Mouse (Mus musculus) limb, embryonic 11.5 days (tissue): ENCODE measurements at regions not wholly inside any gene's neighbourhood (a gene's known extent, or its start where the extent isn't known, plus 50 kb on each side); places are given as distances from the start of the nearest gene placed in this dataset.

Experiments used
- ATAC-seq: fragments of 200-750 bp; cut with Nextera tagmentation; 2 replicates; pipeline ENCODE4 v1.8.0; 2017; ENCODE audit warnings: low read depth; ENCODE audit not compliant: insufficient number of reproducible peaks, low FRiP score, low TSS enrichment
- DNase-seq: peaks from one replicate; pipeline ENCODE4 v3.0.0-alpha.2; 2015; ENCODE audit warnings: low spot score
- H3K27ac ChIP-seq: fragments of 300-500 bp; sonication (generic); replicated peaks from 2 replicates; pipeline ENCODE4 v1.5.1; 2014; ENCODE audit warnings: low read depth, mild to moderate bottlenecking, low read length
- H3K27me3 ChIP-seq: fragments of 300-500 bp; sonication (generic); 2 replicates; pipeline ENCODE4 v1.6.1; 2014; ENCODE audit warnings: mild to moderate bottlenecking, low read length, mixed read lengths; ENCODE audit not compliant: control insufficient read depth, insufficient read depth
- H3K36me3 ChIP-seq: fragments of 300-500 bp; sonication (generic); 2 replicates; pipeline ENCODE4 v1.6.1; 2014; ENCODE audit warnings: mild to moderate bottlenecking, low read length, moderate library complexity, mixed read lengths; ENCODE audit not compliant: control insufficient read depth, insufficient read depth
- H3K4me1 ChIP-seq: fragments of 300-500 bp; sonication (generic); 2 replicates; pipeline ENCODE4 v1.6.1; 2014; ENCODE audit warnings: low read length, mixed read lengths; ENCODE audit not compliant: control insufficient read depth, insufficient read depth
- H3K4me2 ChIP-seq: fragments of 300-500 bp; sonication (generic); 2 replicates; pipeline ENCODE4 v1.6.1; 2014; ENCODE audit warnings: low read depth, mild to moderate bottlenecking, moderate library complexity; ENCODE audit not compliant: severe bottlenecking
- H3K4me3 ChIP-seq: fragments of 300-500 bp; sonication (generic); 2 replicates; pipeline ENCODE4 v1.5.1; 2014; ENCODE audit warnings: low read depth, low read length
- H3K9ac ChIP-seq: fragments of 300-500 bp; sonication (generic); 2 replicates; pipeline ENCODE4 v1.6.1; 2014; ENCODE audit warnings: mild to moderate bottlenecking, low read length
- H3K9me3 ChIP-seq: fragments of 300-500 bp; sonication (generic); 2 replicates; pipeline ENCODE4 v1.6.1; 2016; ENCODE audit warnings: low read length; ENCODE audit not compliant: control insufficient read depth
- WGBS: fragments of 180-500 bp; shearing (Covaris S2); extraction: QIAGEN DNeasy Blood & Tissue Kit; methylation state at CpG from one replicate; pipeline ENCODE4 v1.1.7; 2014; 5-methylcytosine and 5-hydroxymethylcytosine counted together

- 43% methylated on average over 11 of the region's 11 CpGs for WGBS
- no peak for ATAC-seq
These were observed 259.0 kb upstream of the Ank start for GRCm38 (mm10) chr15:27207446-27207845.

GRCm38 (mm10) chr15:27216387-27216786, 250.1 kb upstream of the Ank start:
- DNase-seq (peak; percentile 57), ATAC-seq (peak; percentile 76; the same call in 1 of the 2 replicates)

More at GRCm38 (mm10) chr15:27207446-27207845, 259.0 kb upstream of the Ank start:
- Histone ChIP-seq H3K27ac (no peak overlapping the region), H3K4me1 (0 out of 2 replicates have a peak, but pooled peaks cover 3% of the 10 kb centered on the region), H3K36me3 (no peaks in the 10 kb centered on the region), H3K9ac (no peak overlapping the region), H3K9me3 (no peaks in the 10 kb centered on the region), H3K4me2 (no peak overlapping the region), H3K4me3 (no peak overlapping the region), H3K27me3 (no peaks in the 10 kb centered on the region)
- DNase-seq, result no peak

GRCm38 (mm10) chr15:27219126-27219738, 247.2 kb upstream of the Ank start:
- Histone ChIP-seq H3K4me1 (peaks cover 4% of the 10 kb centered on the region; the same call in 1 of the 2 replicates), H3K27ac (no peak overlapping the region), H3K4me2 (no peak overlapping the region), H3K36me3 (no peaks in the 10 kb centered on the region), H3K9ac (no peak overlapping the region), H3K9me3 (no peaks in the 10 kb centered on the region), H3K4me3 (no peak overlapping the region), H3K27me3 (no peaks in the 10 kb centered on the region)
- ATAC-seq (no peak), DNase-seq (no peak)
- WGBS, result 98% methylated on average over 3 of the region's 3 CpGs

More at GRCm38 (mm10) chr15:27216387-27216786, 250.1 kb upstream of the Ank start:
- H3K27ac ChIP-seq, result peak overlapping the region; percentile 45; the same call in 1 of the 2 replicates
- no peaks in the 10 kb centered on the region for H3K27me3 ChIP-seq
- H3K36me3 ChIP-seq, result no peaks in the 10 kb centered on the region
- peaks cover 4% of the 10 kb centered on the region; the same call in 1 of the 2 replicates for H3K4me1 ChIP-seq
- WGBS, result 11% methylated on average over 7 of the region's 7 CpGs
- no peak overlapping the region for H3K9ac ChIP-seq
- H3K9me3 ChIP-seq, result no peaks in the 10 kb centered on the region
- no peak overlapping the region for H3K4me2 ChIP-seq
- H3K4me3 ChIP-seq, result no peak overlapping the region

- ATAC-seq (no peak), DNase-seq (no peak)
- Histone ChIP-seq H3K9me3 (no peaks in the 10 kb centered on the region), H3K27ac (no peak overlapping the region), H3K4me1 (no peaks in the 10 kb centered on the region), H3K9ac (no peak overlapping the region), H3K27me3 (no peaks in the 10 kb centered on the region), H3K36me3 (no peaks in the 10 kb centered on the region), H3K4me2 (no peak overlapping the region), H3K4me3 (no peak overlapping the region)
- WGBS, result 78% methylated on average over 14 of the region's 14 CpGs
These were observed 242.6 kb upstream of the Ank start for GRCm38 (mm10) chr15:27223610-27224511.

GRCm38 (mm10) chr15:27224512-27224850, 242.0 kb upstream of the Ank start:
- H3K27ac ChIP-seq, result no peak overlapping the region
- no peak for DNase-seq
- no peaks in the 10 kb centered on the region for H3K9me3 ChIP-seq
- H3K4me1 ChIP-seq, result no peaks in the 10 kb centered on the region
- H3K4me2 ChIP-seq, result no peak overlapping the region
- no peak overlapping the region for H3K4me3 ChIP-seq
- no peaks in the 10 kb centered on the region for H3K27me3 ChIP-seq
- WGBS, result 89% methylated on average over 4 of the region's 4 CpGs
- no peak overlapping the region for H3K9ac ChIP-seq
- no peak for ATAC-seq
- H3K36me3 ChIP-seq, result no peaks in the 10 kb centered on the region

- 80% methylated on average over 5 of the region's 5 CpGs for WGBS
These were observed 233.7 kb upstream of the Ank start for GRCm38 (mm10) chr15:27232804-27233203.

GRCm38 (mm10) chr15:27234770-27235169, 231.7 kb upstream of the Ank start:
- Histone ChIP-seq H3K9me3 (no peaks in the 10 kb centered on the region), H3K4me3 (no peak overlapping the region), H3K36me3 (no peaks in the 10 kb centered on the region), H3K4me1 (no peaks in the 10 kb centered on the region), H3K27me3 (no peaks in the 10 kb centered on the region), H3K27ac (no peak overlapping the region), H3K9ac (no peak overlapping the region), H3K4me2 (no peak overlapping the region)
- ATAC-seq (no peak), DNase-seq (peak; percentile 80)
- WGBS, result 23% methylated on average over 4 of the region's 4 CpGs

More at GRCm38 (mm10) chr15:27232804-27233203, 233.7 kb upstream of the Ank start:
- no peak overlapping the region for H3K4me2 ChIP-seq
- no peaks in the 10 kb centered on the region for H3K36me3 ChIP-seq
- H3K27me3 ChIP-seq, result no peaks in the 10 kb centered on the region
- no peaks in the 10 kb centered on the region for H3K4me1 ChIP-seq
- H3K4me3 ChIP-seq, result no peak overlapping the region
- DNase-seq (no peak), ATAC-seq (no peak)
- H3K9me3 ChIP-seq, result no peaks in the 10 kb centered on the region
- H3K9ac ChIP-seq, result no peak overlapping the region
- H3K27ac ChIP-seq, result no peak overlapping the region

- no peak overlapping the region for H3K27ac ChIP-seq
- DNase-seq (no peak), ATAC-seq (no peak)
- no peak overlapping the region for H3K4me2 ChIP-seq
- no peak overlapping the region for H3K9ac ChIP-seq
- no peaks in the 10 kb centered on the region for H3K36me3 ChIP-seq
- no peak overlapping the region for H3K4me3 ChIP-seq
- no peaks in the 10 kb centered on the region for H3K9me3 ChIP-seq
- 90% methylated on average over 1 of the region's 1 CpGs for WGBS
- no peaks in the 10 kb centered on the region for H3K27me3 ChIP-seq
- H3K4me1 ChIP-seq, result no peaks in the 10 kb centered on the region
These were observed 228.2 kb upstream of the Ank start for GRCm38 (mm10) chr15:27238301-27238700.
